Mouse (Mus musculus) CH12.LX (cell line): ENCODE data around the gene Cwc15. TPM values are rescaled to one million over a fixed set of nuclear protein-coding genes. Genes with fewer than 3 reads are reported as not detected.

Experiments used
- DNase-seq: peaks from one replicate; pipeline ENCODE4 v3.0.0-alpha.2; 2013; ENCODE audit errors: extremely low read depth
- H3K27ac ChIP-seq: 2 replicates; pipeline ENCODE4 v1.5.1; 2012; ENCODE audit warnings: low read depth, mild to moderate bottlenecking, control low read depth, moderate library complexity; ENCODE audit not compliant: insufficient read depth
- H3K27me3 ChIP-seq: replicated peaks from 2 replicates; pipeline ENCODE3; 2012; ENCODE audit warnings: inconsistent platforms
- H3K36me3 ChIP-seq, 2 experiments: replicated peaks in 1 of 2; 2 replicates each; pipeline versions ENCODE3 to v1.6.1; 2012; ENCODE audit warnings: inconsistent platforms in 1 of 2, low read length in 1 of 2, mild to moderate bottlenecking in 1 of 2, mixed read lengths in 1 of 2, moderate library complexity in 1 of 2; ENCODE audit not compliant: control insufficient read depth in 1 of 2, insufficient read depth in 1 of 2
- H3K4me1 ChIP-seq, 2 experiments: 2 replicates each; pipeline ENCODE4 v1.6.1; 2012; ENCODE audit warnings: inconsistent platforms in 1 of 2, moderate library complexity in 1 of 2; ENCODE audit not compliant: insufficient read depth in 2 of 2, control insufficient read depth in 1 of 2
- H3K4me2 ChIP-seq: 2 replicates; pipeline ENCODE4 v1.6.1; 2012; ENCODE audit warnings: low read depth, mild to moderate bottlenecking, control low read depth; ENCODE audit not compliant: poor library complexity, insufficient read depth, severe bottlenecking
- H3K4me3 ChIP-seq, 3 experiments: fragments of 150-350 bp in 1 of 3; sonication (generic) in 1 of 3; replicated peaks in 1 of 3; 2 replicates each; pipeline versions ENCODE3 to v1.5.1; 2011 to 2012; ENCODE audit warnings: low read depth in 2 of 3, low read length in 2 of 3, mild to moderate bottlenecking in 2 of 3, moderate library complexity in 2 of 3, control low read depth in 1 of 3, improper control_type of control experiment in 1 of 3, inconsistent platforms in 1 of 3, mixed read lengths in 1 of 3; ENCODE audit not compliant: poor library complexity in 1 of 3
- H3K79me2 ChIP-seq: replicated peaks from 2 replicates; pipeline ENCODE4 v1.6.1; 2012; ENCODE audit warnings: mild to moderate bottlenecking, moderate library complexity; ENCODE audit not compliant: control insufficient read depth, poor library complexity, insufficient read depth, severe bottlenecking; ENCODE audit errors: extremely low read depth
- H3K9ac ChIP-seq: 2 replicates; pipeline ENCODE4 v1.6.1; 2012; ENCODE audit warnings: low read depth, mild to moderate bottlenecking, control low read depth, moderate library complexity; ENCODE audit not compliant: insufficient read depth
- H3K9me3 ChIP-seq: replicated peaks from 2 replicates; pipeline ENCODE3; 2012; ENCODE audit warnings: low read length, inconsistent platforms, mixed read lengths
- BHLHE40 ChIP-seq: IDR thresholded peaks from 2 replicates; pipeline ENCODE4 v1.6.1; 2011; ENCODE audit warnings: mild to moderate bottlenecking, low read depth, low read length, improper control_type of control experiment
- CHD1 ChIP-seq: IDR thresholded peaks from 2 replicates; pipeline ENCODE4 v1.6.1; 2012; ENCODE audit warnings: low read depth, low read length, improper control_type of control experiment, inconsistent platforms
- CTCF ChIP-seq, 2 experiments: IDR thresholded peaks in 1 of 2; conservative IDR thresholded peaks in 1 of 2; 2 replicates each; pipeline ENCODE4 v1.5.1; 2011 to 2012; ENCODE audit warnings: low read depth in 2 of 2, low read length in 2 of 2, improper control_type of control experiment in 1 of 2, inconsistent platforms in 1 of 2, mild to moderate bottlenecking in 1 of 2, moderate library complexity in 1 of 2
- ELF1 ChIP-seq: IDR thresholded peaks from 2 replicates; pipeline ENCODE4 v1.6.1; 2014; ENCODE audit warnings: low read depth, mild to moderate bottlenecking, inconsistent platforms, low read length, improper control_type of control experiment
- ETS1 ChIP-seq: conservative IDR thresholded peaks from 2 replicates; pipeline ENCODE4 v1.6.1; 2012; ENCODE audit warnings: low read depth, mild to moderate bottlenecking, inconsistent platforms, low read length, improper control_type of control experiment, moderate library complexity
- GABPA ChIP-seq: IDR thresholded peaks from 2 replicates; pipeline ENCODE4 v1.6.1; 2012; ENCODE audit warnings: low read depth, low read length, improper control_type of control experiment, inconsistent platforms; ENCODE audit not compliant: insufficient replicate concordance
- HCFC1 ChIP-seq: IDR thresholded peaks from 2 replicates; pipeline ENCODE4 v1.6.1; 2012; ENCODE audit warnings: low read depth, mild to moderate bottlenecking, inconsistent platforms, low read length, improper control_type of control experiment
- IRF4 ChIP-seq: IDR thresholded peaks from 2 replicates; pipeline ENCODE4 v1.6.1; 2014; ENCODE audit warnings: low read depth, mild to moderate bottlenecking, inconsistent platforms, low read length, improper control_type of control experiment
- JUND ChIP-seq: conservative IDR thresholded peaks from 2 replicates; pipeline ENCODE4 v1.6.1; 2011; ENCODE audit warnings: low read depth, low read length, improper control_type of control experiment
- KAT2A ChIP-seq: IDR thresholded peaks from 2 replicates; pipeline ENCODE4 v1.6.1; 2012; ENCODE audit warnings: low read length, improper control_type of control experiment, inconsistent platforms; ENCODE audit not compliant: insufficient replicate concordance
- MAFK ChIP-seq: IDR thresholded peaks from 2 replicates; pipeline ENCODE4 v1.6.1; 2011; ENCODE audit warnings: low read length, improper control_type of control experiment; ENCODE audit not compliant: insufficient replicate concordance
- MAX ChIP-seq: IDR thresholded peaks from 2 replicates; pipeline ENCODE4 v1.6.1; 2011; ENCODE audit warnings: low read length, improper control_type of control experiment
- NELFE ChIP-seq: IDR thresholded peaks from 2 replicates; pipeline ENCODE4 v1.6.1; 2011; ENCODE audit warnings: low read depth, low read length, improper control_type of control experiment
- NRF1 ChIP-seq: IDR thresholded peaks from 2 replicates; pipeline ENCODE4 v1.6.1; 2014; ENCODE audit warnings: low read depth, mild to moderate bottlenecking, inconsistent platforms, low read length, improper control_type of control experiment, moderate library complexity
- PAX5 ChIP-seq: IDR thresholded peaks from 2 replicates; pipeline ENCODE4 v1.6.1; 2012; ENCODE audit warnings: low read length, inconsistent platforms, mixed read lengths
- SIN3A ChIP-seq: IDR thresholded peaks from 2 replicates; pipeline ENCODE4 v1.6.1; 2012; ENCODE audit warnings: low read length, improper control_type of control experiment, inconsistent platforms
- TBP ChIP-seq: conservative IDR thresholded peaks from 2 replicates; pipeline ENCODE4 v1.6.1; 2011; ENCODE audit warnings: low read depth, low read length, improper control_type of control experiment
- UBTF ChIP-seq: IDR thresholded peaks from 2 replicates; pipeline ENCODE4 v1.6.1; 2012; ENCODE audit warnings: low read depth, mild to moderate bottlenecking, inconsistent platforms, low read length, improper control_type of control experiment, moderate library complexity
- USF1 ChIP-seq: IDR thresholded peaks from 2 replicates; pipeline ENCODE4 v1.6.1; 2014; ENCODE audit warnings: low read depth, mild to moderate bottlenecking, inconsistent platforms, low read length, improper control_type of control experiment
- ZMIZ1 ChIP-seq: IDR thresholded peaks from 2 replicates; pipeline ENCODE4 v1.6.1; 2012; ENCODE audit warnings: low read depth, mild to moderate bottlenecking, inconsistent platforms, low read length, improper control_type of control experiment
- ZNF384 ChIP-seq: IDR thresholded peaks from 2 replicates; pipeline ENCODE4 v1.6.1; 2012; ENCODE audit warnings: low read depth, low read length, improper control_type of control experiment, inconsistent platforms
- dilution Hi-C: fragments of 300-500 bp; cut with MboI; formaldehyde crosslinking; loops from 2 replicates; pipeline ENCODE4 v1.14.3; 2020; ENCODE audit warnings: low sequenced_read_pairs; ENCODE audit not compliant: extremely low pct_unique_long_range_greater_than_20kb, extremely low pct_ligation_motif_present
- in situ Hi-C: fragments of 300-500 bp; cut with MboI; formaldehyde crosslinking; loops from 3 replicates; pipeline ENCODE4 v1.14.3; 2019; ENCODE audit warnings: low sequenced_read_pairs, low pct_ligation_motif_present, low pct_unique_long_range_greater_than_20kb, mixed read lengths
- polyA plus RNA-seq: library from polyadenylated mRNA; unstranded; fragments of >175 nt; gene quantifications from 2 replicates; pipeline ENCODE4 v1.2.1, GENCODE M21; 2012; ENCODE audit warnings: low read depth; ENCODE audit not compliant: insufficient read length
- total RNA-seq, 2 experiments: library from RNA; depleted of rRNA; stranded (reverse); fragments of 300-350 nt in 1 of 2; fragments of >200 nt in 1 of 2; gene quantifications; 2 replicates each; pipeline ENCODE4 v1.2.3; 2012 to 2014

Cwc15 gene
- total and polyA plus RNA-seq, 3 experiments: 107 to 221 (median 190) TPM

- TF ChIP-seq MAFK (no peak), HCFC1 (no peak), PAX5 (no peak), ZNF384 (no peak), ETS1 (no peak), NELFE (no peak), JUND (no peak), UBTF (no peak), TBP (no peak), USF1 (no peak), IRF4 (no peak), MAX (no peak), KAT2A (no peak), NRF1 (no peak)
- dilution Hi-C loops (no loop called here), in situ Hi-C loops (no loop called here)
- DNase-seq: no peak
- H3K4me1 ChIP-seq: no peaks in the 10 kb centered on the region
- H3K4me3 ChIP-seq: no peak overlapping the region
- H3K27ac ChIP-seq: no peak overlapping the region
- no peaks in the 10 kb centered on the region for H3K79me2 ChIP-seq
- no peak overlapping the region for H3K9ac ChIP-seq
- H3K4me2 ChIP-seq: no peak overlapping the region
- no peaks in the 10 kb centered on the region for H3K36me3 ChIP-seq
- H3K9me3 ChIP-seq: no peaks in the 10 kb centered on the region
- no peaks in the 10 kb centered on the region for H3K27me3 ChIP-seq
Observed at GRCm38 (mm10) chr9:14532283-14532682, 31.9 kb downstream of the Cwc15 start.

GRCm38 (mm10) chr9:14533659-14534058, 33.2 kb downstream of the Cwc15 start:
- no peak overlapping the region for H3K4me2 ChIP-seq
- no peak overlapping the region for H3K4me3 ChIP-seq
- no peak overlapping the region for H3K27ac ChIP-seq
- DNase-seq: no peak
- H3K36me3 ChIP-seq: no peaks in the 10 kb centered on the region
- no peaks in the 10 kb centered on the region for H3K79me2 ChIP-seq
- H3K9ac ChIP-seq: no peak overlapping the region
- H3K4me1 ChIP-seq: 0 out of 4 replicates have a peak, but pooled peaks cover 0 to 2% of the 10 kb centered on the region in 2 experiments
- TF ChIP-seq CHD1 (no peak), ELF1 (no peak), CTCF (conservative IDR thresholded peaks at IDR 0.05 in 1 of 2, IDR thresholded peaks at IDR 0.05 in 1 of 2; ENCODE audit: low read depth in 2 of 2, low read length in 2 of 2) (no peak), ZMIZ1 (no peak), BHLHE40 (no peak), SIN3A (no peak), GABPA (no peak)
- in situ Hi-C loops: no loop called here
- H3K27me3 ChIP-seq: no peaks in the 10 kb centered on the region
- H3K9me3 ChIP-seq: no peaks in the 10 kb centered on the region
- dilution Hi-C loops: no loop called here
